Mouse (Mus musculus) gastrocnemius, postnatal 14 days (tissue): Measurements from ENCODE around the gene Pdgfb. TPM values are rescaled to one million over a fixed set of nuclear protein-coding genes. Genes with fewer than 3 reads are reported as not detected.

ENCODE experiments used
- microRNA-seq, 2 experiments: library from miRNA; unstranded; fragments of <30 nt; microRNA quantifications; one replicate each; pipeline ENCODE4 v1.2.0; 2021
- total RNA-seq, 2 experiments: library from RNA; stranded (reverse); gene quantifications; 2 replicates each; pipeline ENCODE4 v1.2.3; 2021

Pdgfb gene
- total RNA-seq, 2 experiments from 2014 or later, result 25.2 to 38.5 TPM

Small RNA genes lying within 50 kb of the gene (microRNA-seq; reads per million reads assigned to microRNA genes)
- gene Mir7213, result 3.0 to 3.8 reads per million in 2 experiments

Other genes starting within 250 kb of the Pdgfb start
- 1 to 10 TPM; 7.4 to 7.6 TPM for gene Dnal4, start 237.1 kb downstream of the Pdgfb start, total RNA-seq
- gene Nptxr, start 210.2 kb downstream of the Pdgfb start, total RNA-seq, result 1 to 10 TPM; 1.9 to 2.6 TPM
- gene Npcd, start 180.7 kb downstream of the Pdgfb start, total RNA-seq, result under 1 TPM; 0.47 to 0.55 TPM
- gene Cbx6, start 180.3 kb downstream of the Pdgfb start, total RNA-seq, result 10 to 100 TPM; 21.2 to 23.5 TPM
- gene Apobec3, start 123.3 kb downstream of the Pdgfb start, total RNA-seq, result 1 to 10 TPM; 4.7 to 7.9 TPM
- gene Cbx7, start 43.9 kb downstream of the Pdgfb start, total RNA-seq, result 1 to 10 TPM; 3.7 to 4.5 TPM
- 10 to 100 TPM; 16.6 to 20.1 TPM for gene Syngr1, start 76.4 kb upstream of the Pdgfb start, total RNA-seq
- gene Rpl3, start 76.9 kb upstream of the Pdgfb start, total RNA-seq, result 100 to 1,000 TPM; 129 to 167 TPM
- gene Tab1, start 118.2 kb upstream of the Pdgfb start, total RNA-seq, result 10 to 100 TPM; 13.1 to 15.1 TPM
- gene Mgat3, start 158.7 kb upstream of the Pdgfb start, total RNA-seq, result 1 to 10 TPM; 1.3 to 3.1 TPM
- gene Mief1, start 219.0 kb upstream of the Pdgfb start, total RNA-seq, result 10 to 100 TPM; 20.7 TPM
- 1 to 10 TPM; 2.2 to 6.2 TPM for gene AC140267.1, start 220.9 kb upstream of the Pdgfb start, total RNA-seq
- 100 to 1,000 TPM; 101 to 102 TPM for gene Atf4, start 240.2 kb upstream of the Pdgfb start, total RNA-seq
- gene Rps19bp1, start 249.3 kb upstream of the Pdgfb start, total RNA-seq, result 10 to 100 TPM; 15.8 to 17.7 TPM